Mouse (Mus musculus): ENCODE results near the gene Hectd2.

GRCm38 (mm10) chr19:36580874-36581273 is 26.4 kb downstream of the Hectd2 start:
- TF ChIP-seq POLR2A (IDR thresholded peaks at IDR 0.05; ENCODE audit: control insufficient read depth, extremely low read depth, insufficient read depth, low read length, poor library complexity) (no peak), CTCF (IDR thresholded peaks at IDR 0.05; ENCODE audit: borderline replicate concordance, control insufficient read depth, extremely low read depth, insufficient read depth, low read length, poor library complexity) (no peak)

Measured in thymus, adult 2 months (tissue).